Mouse (Mus musculus): ENCODE measurements around the gene Sema3g. TPM values are rescaled to one million over a fixed set of nuclear protein-coding genes. Genes with fewer than 3 reads are reported as not detected.

The Sema3g gene
- polyA plus RNA-seq, 1 experiment from 2014 or later, result 0.93 TPM

DNA sequence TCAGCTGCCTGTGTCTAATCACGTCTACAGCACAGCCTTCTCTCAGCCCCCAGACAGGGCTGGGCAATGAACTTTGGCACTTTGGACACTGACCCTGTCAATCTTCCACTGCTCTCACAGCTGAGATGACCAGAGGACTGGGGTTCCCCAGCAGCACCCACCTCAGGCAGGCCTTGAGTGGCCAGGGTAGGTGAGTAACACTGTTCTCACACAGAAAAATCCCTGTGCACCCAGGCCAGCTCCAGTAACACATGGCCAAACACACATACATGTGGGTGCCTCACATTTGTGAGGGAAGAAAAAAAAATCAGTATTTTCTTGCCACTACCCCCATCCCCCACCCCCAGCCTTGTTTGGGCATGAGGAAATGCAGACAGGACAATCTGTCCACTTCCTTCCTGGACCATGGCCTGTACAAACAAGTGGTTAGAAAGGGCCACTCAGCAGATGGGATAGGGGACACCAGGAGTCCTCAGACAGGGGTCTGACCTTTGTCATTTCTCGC is 34.8 kb upstream of the Sema3g start:
- H3K27me3 ChIP-seq, result no peaks in the 10 kb centered on the region
- no peak overlapping the region for H3K4me2 ChIP-seq
- ATAC-seq (ENCODE audit: low FRiP score), result no peak
- H3K9ac ChIP-seq, result no peak overlapping the region
- H3K36me3 ChIP-seq (replicated peaks), result peaks cover 98% of the 10 kb centered on the region
- 82% methylated on average over 2 of the region's 2 CpGs for whole genome bisulfite sequencing
- H3K27ac ChIP-seq, result no peak overlapping the region
- no peak overlapping the region for H3K4me3 ChIP-seq (replicated peaks)
- no peaks in the 10 kb centered on the region for H3K9me3 ChIP-seq
- no peaks in the 10 kb centered on the region for H3K4me1 ChIP-seq

DNA sequence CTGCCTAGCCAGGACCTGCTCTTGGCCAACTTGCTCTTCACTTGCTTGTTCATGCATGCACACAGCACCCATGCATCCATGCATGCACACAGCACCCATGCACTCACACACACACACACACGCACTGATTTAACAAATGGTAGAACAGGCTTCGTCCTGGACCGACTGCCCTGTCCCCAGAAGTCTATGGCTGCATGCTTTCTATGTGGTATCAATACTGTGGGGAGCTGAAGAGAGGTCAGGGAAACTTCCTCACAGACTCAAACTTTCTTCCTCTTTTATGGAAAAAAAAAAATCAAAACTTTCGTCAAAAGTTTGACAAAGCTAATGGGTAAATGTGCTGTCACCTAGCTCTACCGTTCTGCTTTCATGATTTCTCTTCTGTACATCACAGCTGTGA is 34.1 kb upstream of the Sema3g start:
- Histone ChIP-seq H3K27me3 (no peaks in the 10 kb centered on the region), H3K4me2 (no peak overlapping the region), H3K9me3 (no peaks in the 10 kb centered on the region), H3K9ac (no peak overlapping the region), H3K4me1 (no peaks in the 10 kb centered on the region; the same call in 1 of the 2 replicates), H3K36me3 (replicated peaks) (peaks cover 99% of the 10 kb centered on the region), H3K4me3 (replicated peaks) (no peak overlapping the region), H3K27ac (no peak overlapping the region)
- 90% methylated on average over 5 of the region's 5 CpGs for WGBS
- no peak for ATAC-seq (ENCODE audit: low FRiP score)

DNA sequence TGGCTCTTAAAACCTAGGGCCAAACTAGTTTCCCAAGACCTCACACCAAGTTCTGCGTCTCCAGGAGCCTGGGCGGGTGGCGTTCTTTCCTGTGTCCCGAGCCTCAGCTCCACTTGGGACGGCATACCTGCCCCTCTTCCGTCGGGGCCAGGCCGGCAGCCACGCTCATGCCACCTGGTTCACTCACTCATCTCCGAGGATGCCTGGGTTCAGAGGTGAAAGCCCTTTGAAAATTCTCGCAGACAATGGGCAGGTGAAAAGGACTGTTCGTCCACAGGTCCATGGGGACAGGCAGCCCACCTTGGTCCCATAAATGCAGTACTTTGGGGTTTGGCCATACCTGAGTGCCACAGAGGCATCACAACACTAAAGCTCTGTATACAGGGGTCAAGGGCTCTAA is 33.5 kb upstream of the Sema3g start:
- Histone ChIP-seq H3K27ac (no peak overlapping the region), H3K4me1 (peaks cover 5% of the 10 kb centered on the region; the same call in 1 of the 2 replicates), H3K36me3 (replicated peaks) (peaks cover 99% of the 10 kb centered on the region), H3K4me3 (replicated peaks) (no peak overlapping the region), H3K4me2 (no peak overlapping the region), H3K9ac (no peak overlapping the region), H3K9me3 (no peaks in the 10 kb centered on the region), H3K27me3 (no peaks in the 10 kb centered on the region)
- no peak for ATAC-seq (ENCODE audit: low FRiP score)
- 90% methylated on average over 12 of the region's 12 CpGs for WGBS

DNA sequence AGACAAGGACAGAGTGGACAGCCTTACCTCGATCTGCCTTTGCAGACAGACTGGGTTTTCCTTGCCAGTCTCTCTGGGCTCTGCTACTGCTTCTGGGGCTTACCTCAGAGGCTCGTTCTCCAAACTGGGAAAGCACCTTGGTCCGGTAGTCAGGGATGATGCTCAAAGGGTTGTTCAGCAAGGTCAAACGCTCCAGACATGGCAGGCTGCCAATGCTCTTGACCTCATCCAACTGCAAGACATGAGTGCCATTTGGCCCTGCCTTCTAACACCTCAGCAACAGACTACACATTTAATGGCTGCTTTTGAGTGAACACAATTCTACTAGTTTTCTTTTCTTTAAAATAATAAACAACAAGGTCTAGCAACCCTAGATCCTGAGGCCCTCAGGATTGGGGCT is 31.0 kb upstream of the Sema3g start:
- Histone ChIP-seq H3K9ac (no peak overlapping the region), H3K27ac (no peak overlapping the region), H3K4me3 (replicated peaks) (no peak overlapping the region), H3K4me1 (peaks cover 12% of the 10 kb centered on the region; the same call in 1 of the 2 replicates), H3K9me3 (no peaks in the 10 kb centered on the region), H3K4me2 (no peak overlapping the region), H3K27me3 (no peaks in the 10 kb centered on the region), H3K36me3 (replicated peaks) (peaks cover 99% of the 10 kb centered on the region)
- ATAC-seq (ENCODE audit: low FRiP score), result no peak
- WGBS, result 88% methylated on average over 4 of the region's 4 CpGs

DNA sequence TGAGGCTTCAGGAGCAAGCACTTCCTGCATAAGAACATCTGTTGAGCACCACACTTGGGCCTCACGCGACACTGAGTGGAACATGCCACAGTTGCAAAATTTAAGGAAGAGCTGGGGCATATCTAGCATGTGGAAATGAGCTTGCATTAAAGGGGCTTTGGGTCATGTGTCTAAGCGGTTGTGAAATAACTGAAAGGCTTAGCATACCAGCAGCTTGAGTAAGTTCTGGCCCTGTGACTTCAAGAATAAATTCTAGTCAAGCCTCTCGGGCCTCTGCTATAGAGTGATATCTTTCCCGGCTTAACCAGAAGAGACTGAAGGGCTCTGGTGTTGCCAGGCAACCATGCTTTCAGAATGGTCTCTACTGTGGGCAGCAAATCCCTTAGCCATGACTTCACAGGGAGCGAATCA is 28.9 kb upstream of the Sema3g start:
- WGBS, result 65% methylated on average over 6 of the region's 6 CpGs
- no peak overlapping the region for H3K4me2 ChIP-seq
- H3K9me3 ChIP-seq, result no peaks in the 10 kb centered on the region
- no peaks in the 10 kb centered on the region for H3K27me3 ChIP-seq
- H3K4me3 ChIP-seq (replicated peaks), result no peak overlapping the region
- H3K36me3 ChIP-seq (replicated peaks), result peaks cover 99% of the 10 kb centered on the region
- H3K27ac ChIP-seq, result no peak overlapping the region
- peaks cover 12% of the 10 kb centered on the region; the same call in 1 of the 2 replicates for H3K4me1 ChIP-seq
- no peak overlapping the region for H3K9ac ChIP-seq
- ATAC-seq (ENCODE audit: low FRiP score), result no peak

DNA sequence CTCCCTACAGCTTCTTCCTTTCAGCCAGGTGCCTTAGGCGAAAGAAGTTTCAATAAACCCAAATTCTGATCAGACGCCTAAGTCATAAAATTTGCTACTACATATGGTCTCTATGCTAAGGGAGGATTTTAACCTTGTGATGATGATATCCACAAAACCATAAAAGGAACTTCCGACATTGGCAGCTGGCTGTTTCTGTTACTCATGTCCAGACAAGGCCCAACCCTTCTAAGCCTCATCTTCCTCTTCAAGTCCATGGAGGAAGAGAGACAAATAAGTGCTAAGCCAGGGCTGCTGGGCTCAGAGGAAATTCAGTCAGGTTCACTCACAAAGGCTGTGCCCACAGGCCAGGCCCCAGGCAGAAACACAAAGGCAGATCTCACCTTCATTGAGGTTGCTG is 28.3 kb upstream of the Sema3g start:
- Histone ChIP-seq H3K4me3 (replicated peaks) (no peak overlapping the region), H3K4me1 (peaks cover 15% of the 10 kb centered on the region; the same call in 1 of the 2 replicates), H3K9me3 (no peaks in the 10 kb centered on the region), H3K4me2 (no peak overlapping the region), H3K36me3 (replicated peaks) (peaks cover 98% of the 10 kb centered on the region), H3K27me3 (no peaks in the 10 kb centered on the region), H3K27ac (no peak overlapping the region), H3K9ac (no peak overlapping the region)
- 94% methylated on average over 3 of the region's 3 CpGs for WGBS
- no peak for ATAC-seq (ENCODE audit: low FRiP score)

DNA sequence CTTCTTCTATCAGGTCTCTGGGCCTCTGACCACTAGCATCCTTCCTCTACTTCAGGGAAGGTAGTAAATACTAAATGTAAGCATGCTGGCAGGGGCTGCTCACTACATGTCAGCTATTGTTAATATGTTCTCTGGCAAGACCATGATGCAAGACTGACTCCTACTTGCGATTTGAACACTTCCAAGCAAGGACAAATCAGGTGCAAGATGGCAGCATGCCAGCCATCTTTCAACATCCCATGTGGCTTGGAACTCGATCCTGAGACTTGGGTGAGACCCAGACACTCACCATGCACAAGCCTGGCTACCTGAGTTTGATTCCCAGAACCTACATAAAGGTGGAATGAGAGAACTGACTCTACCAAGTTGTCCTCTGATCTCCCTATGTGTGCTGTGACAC is 25.7 kb upstream of the Sema3g start:
- no peak for ATAC-seq (ENCODE audit: low FRiP score)
- no peaks in the 10 kb centered on the region for H3K27me3 ChIP-seq
- 88% methylated on average over 2 of the region's 2 CpGs for WGBS
- H3K9ac ChIP-seq, result no peak overlapping the region
- H3K4me1 ChIP-seq, result peaks cover 15% of the 10 kb centered on the region; the same call in 1 of the 2 replicates
- no peak overlapping the region for H3K4me3 ChIP-seq (replicated peaks)
- H3K9me3 ChIP-seq, result no peaks in the 10 kb centered on the region
- no peak overlapping the region for H3K4me2 ChIP-seq
- H3K27ac ChIP-seq, result no peak overlapping the region
- peaks cover 92% of the 10 kb centered on the region for H3K36me3 ChIP-seq (replicated peaks)

DNA sequence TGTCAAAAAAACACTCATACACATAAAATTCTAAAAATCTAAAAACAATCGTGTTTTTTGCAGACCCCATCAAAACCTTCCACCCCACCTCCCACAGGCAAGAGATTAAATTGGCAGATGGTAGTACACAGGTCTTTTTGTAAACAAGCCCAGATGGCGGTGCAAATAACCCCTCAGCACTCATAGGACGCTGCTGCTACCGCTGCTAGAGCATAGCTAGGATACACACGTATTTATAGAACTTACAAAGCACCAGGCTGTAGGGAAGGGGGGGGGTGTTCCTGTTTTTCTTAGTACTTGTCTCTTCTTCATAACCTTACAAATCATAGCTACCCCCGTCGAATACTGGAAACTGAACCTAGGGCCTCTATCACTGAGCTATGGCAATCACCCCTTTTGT is 23.9 kb upstream of the Sema3g start:
- Histone ChIP-seq H3K36me3 (replicated peaks) (peaks cover 91% of the 10 kb centered on the region), H3K4me3 (replicated peaks) (no peak overlapping the region), H3K9me3 (no peaks in the 10 kb centered on the region), H3K4me1 (peaks cover 26% of the 10 kb centered on the region; the same call in 1 of the 2 replicates), H3K4me2 (no peak overlapping the region), H3K9ac (no peak overlapping the region), H3K27me3 (no peaks in the 10 kb centered on the region), H3K27ac (no peak overlapping the region)
- no peak for ATAC-seq (ENCODE audit: low FRiP score)
- 81% methylated on average over 7 of the region's 7 CpGs for WGBS

DNA sequence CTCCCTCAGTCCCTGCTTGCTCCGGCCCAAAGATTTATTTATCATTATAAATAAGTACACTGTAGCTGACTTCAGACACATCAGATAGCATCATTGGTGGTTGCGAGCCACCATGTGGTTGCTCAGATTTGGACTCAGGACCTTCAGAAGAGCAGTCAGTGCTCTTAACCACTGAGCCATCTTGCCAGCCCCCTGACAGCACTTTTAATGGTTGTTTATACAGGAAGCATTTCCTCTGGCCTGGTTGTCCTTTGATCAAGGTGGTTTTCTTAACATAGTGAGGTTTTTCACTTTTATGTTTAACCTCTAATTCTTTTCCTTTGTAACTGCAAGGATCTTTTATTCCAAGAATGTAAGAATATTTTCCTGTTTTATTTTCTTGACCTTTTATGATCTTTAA is 23.2 kb upstream of the Sema3g start:
- no peaks in the 10 kb centered on the region for H3K27me3 ChIP-seq
- no peak overlapping the region for H3K4me2 ChIP-seq
- H3K9ac ChIP-seq, result no peak overlapping the region
- H3K36me3 ChIP-seq (replicated peaks), result peaks cover 91% of the 10 kb centered on the region
- no peak overlapping the region for H3K27ac ChIP-seq
- H3K4me1 ChIP-seq, result peaks cover 19% of the 10 kb centered on the region; the same call in 1 of the 2 replicates
- no peak overlapping the region for H3K4me3 ChIP-seq (replicated peaks)
- WGBS, result 98% methylated on average over 2 of the region's 2 CpGs
- ATAC-seq (ENCODE audit: low FRiP score), result no peak
- H3K9me3 ChIP-seq, result no peaks in the 10 kb centered on the region

DNA sequence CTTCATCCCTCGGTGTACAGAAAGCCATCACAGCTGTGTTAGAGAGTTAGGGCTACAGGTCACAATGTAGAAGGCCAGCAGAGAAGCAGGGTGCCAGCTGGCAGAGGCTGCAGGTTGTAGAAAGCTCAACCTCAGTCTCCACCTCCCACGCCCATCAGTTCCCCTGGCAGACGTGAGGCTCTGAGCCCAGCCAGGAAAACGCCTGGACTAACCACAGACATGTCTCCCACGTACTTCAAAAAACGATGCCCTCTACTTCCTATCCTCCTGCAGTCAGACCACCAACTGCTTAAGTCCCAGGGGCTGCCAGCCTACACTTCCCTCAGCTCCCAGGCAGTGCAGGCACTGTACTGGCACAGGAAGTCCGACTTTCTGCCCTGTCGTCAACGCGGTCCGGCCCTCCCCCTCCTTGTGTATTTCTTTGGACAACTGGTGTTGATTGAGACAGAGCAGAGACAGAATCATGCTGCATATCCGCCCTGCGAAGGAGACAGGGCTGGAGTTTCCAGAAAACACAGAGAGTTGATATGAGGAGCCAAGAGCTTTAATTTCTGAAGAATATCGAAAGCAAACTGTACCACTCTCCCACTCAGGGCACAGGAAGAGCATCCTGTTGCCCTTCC is 22.7 kb upstream of the Sema3g start:
- Histone ChIP-seq H3K9ac (no peak overlapping the region), H3K27ac (no peak overlapping the region), H3K4me2 (no peak overlapping the region), H3K36me3 (replicated peaks) (peaks cover 91% of the 10 kb centered on the region), H3K9me3 (no peaks in the 10 kb centered on the region), H3K4me3 (replicated peaks) (no peak overlapping the region), H3K4me1 (peaks cover 15% of the 10 kb centered on the region; the same call in 1 of the 2 replicates), H3K27me3 (no peaks in the 10 kb centered on the region)
- no peak for ATAC-seq (ENCODE audit: low FRiP score)
- WGBS, result 88% methylated on average over 14 of the region's 14 CpGs

DNA sequence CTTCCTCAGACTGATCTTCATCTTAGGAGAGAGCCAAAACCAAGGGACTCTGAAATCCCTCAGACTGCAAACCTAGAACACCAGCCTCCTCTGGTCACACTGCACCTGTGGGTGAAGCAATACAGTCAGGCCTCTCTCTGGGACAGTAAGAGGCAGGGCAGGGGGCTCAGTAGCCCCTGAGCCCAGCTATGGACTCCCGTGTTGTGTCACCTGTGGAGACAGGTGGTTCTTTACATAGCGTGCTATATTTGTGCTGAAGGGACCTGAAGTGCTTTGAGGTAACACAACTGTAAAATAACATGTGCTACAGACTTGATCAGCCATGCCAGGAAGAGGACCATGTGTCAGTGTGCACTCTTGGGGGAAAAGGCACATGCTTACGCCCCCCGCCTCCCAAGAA is 22.1 kb upstream of the Sema3g start:
- Histone ChIP-seq H3K4me1 (peaks cover 15% of the 10 kb centered on the region; the same call in 1 of the 2 replicates), H3K9ac (no peak overlapping the region), H3K9me3 (no peaks in the 10 kb centered on the region), H3K36me3 (replicated peaks) (peaks cover 91% of the 10 kb centered on the region), H3K27me3 (no peaks in the 10 kb centered on the region), H3K4me3 (replicated peaks) (no peak overlapping the region), H3K4me2 (no peak overlapping the region), H3K27ac (no peak overlapping the region)
- WGBS, result 96% methylated on average over 4 of the region's 4 CpGs
- ATAC-seq (ENCODE audit: low FRiP score), result no peak

DNA sequence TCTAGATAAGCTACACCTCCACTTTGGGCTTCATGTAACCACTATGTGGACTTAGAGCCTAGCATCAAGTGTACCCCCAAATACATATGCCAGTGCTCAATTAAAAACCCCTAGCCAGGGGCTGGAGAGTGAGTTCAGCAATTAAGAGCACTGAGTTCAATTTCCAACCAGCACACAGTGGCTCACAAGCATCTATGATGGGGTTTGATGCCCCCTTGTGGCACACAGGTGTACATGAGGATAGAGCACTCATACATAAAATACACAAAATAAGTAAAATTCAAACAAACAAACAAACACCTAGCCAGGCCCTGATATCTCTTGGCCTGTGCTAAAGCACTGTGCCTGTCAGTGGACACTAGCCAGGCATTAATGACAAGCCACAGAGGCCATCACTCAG is 21.7 kb upstream of the Sema3g start:
- Histone ChIP-seq H3K9me3 (no peaks in the 10 kb centered on the region), H3K4me3 (replicated peaks) (no peak overlapping the region), H3K9ac (no peak overlapping the region), H3K36me3 (replicated peaks) (peaks cover 91% of the 10 kb centered on the region), H3K4me1 (peaks cover 15% of the 10 kb centered on the region; the same call in 1 of the 2 replicates), H3K27ac (no peak overlapping the region), H3K27me3 (no peaks in the 10 kb centered on the region), H3K4me2 (no peak overlapping the region)
- ATAC-seq (ENCODE audit: low FRiP score), result no peak
